Mouse (Mus musculus) CD4-positive, CD25-positive, alpha-beta regulatory T cell, adult 9 weeks (primary cell): Measurements from ENCODE around the gene Tll1. TPM values are rescaled to one million over a fixed set of nuclear protein-coding genes. Genes with fewer than 3 reads are reported as not detected.

Source experiments
- polyA plus RNA-seq: library from polyadenylated mRNA; unstranded; fragments of 100-300 nt; shearing (Covaris generic); gene quantifications from one replicate; pipeline ENCODE4 v1.2.1, GENCODE M21; 2017

Gene Tll1
- not detected for polyA plus RNA-seq

DNA sequence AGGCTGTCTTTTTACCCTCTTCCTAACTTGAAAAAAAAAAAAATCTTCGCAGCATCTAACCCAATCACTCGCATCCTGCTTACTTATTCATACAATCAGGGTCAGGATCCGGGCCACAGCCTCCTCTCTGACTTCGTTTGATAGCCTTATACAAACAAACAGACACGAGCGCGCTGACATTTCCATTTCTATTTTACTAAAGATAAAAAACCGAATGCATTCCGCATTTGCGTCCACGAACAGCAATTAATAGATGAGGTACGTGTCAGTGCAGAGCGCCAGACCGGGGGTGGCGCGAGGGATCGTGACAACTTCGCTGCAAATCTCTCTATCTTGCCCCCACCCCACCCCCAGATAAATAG, at the start of gene Tll1:
Gene Tll1, minus strand, starts transcription at position 248 of the 362 bp plus-strand sequence.

